Mouse (Mus musculus): ENCODE results near the gene Tsacc. TPM values are rescaled to one million over a fixed set of nuclear protein-coding genes. Genes with fewer than 3 reads are reported as not detected.

Tsacc gene
- total and polyA plus RNA-seq, 3 experiments, result 4.8 to 8.6 (median 5.1) TPM

DNA sequence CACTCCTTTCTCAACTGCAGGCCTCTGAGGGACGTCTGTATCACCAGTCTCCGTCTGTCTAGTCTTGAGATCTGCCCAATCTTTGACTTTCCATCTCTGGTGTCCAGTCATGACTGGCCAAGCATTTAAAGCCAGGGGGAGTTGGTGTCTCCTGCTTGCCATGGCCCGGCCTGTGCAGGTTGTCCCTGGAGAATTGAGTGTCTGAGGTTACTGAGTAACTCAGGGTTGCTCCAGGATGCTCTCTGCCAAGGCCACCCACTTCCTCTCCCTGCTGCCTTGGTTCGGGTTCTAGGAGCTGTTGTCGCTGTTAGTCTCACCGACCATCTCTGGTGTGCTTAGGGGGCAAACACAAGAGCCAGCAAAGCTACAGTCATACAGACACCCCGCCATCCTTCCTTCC, 40.4 kb downstream of the Tsacc start:
- H3K27ac ChIP-seq, result no peak overlapping the region
- H3K27me3 ChIP-seq (ENCODE audit: control insufficient read depth, insufficient read depth, low read length), result peaks cover 10% of the 10 kb centered on the region
- no peaks in the 10 kb centered on the region for H3K79me2 ChIP-seq (replicated peaks; ENCODE audit: control insufficient read depth, insufficient read depth, low read length)
- 47% methylated on average over 7 of the region's 7 CpGs for WGBS
- 0 out of 2 replicates have a peak, but pooled peaks cover 1% of the 10 kb centered on the region for H3K4me1 ChIP-seq (ENCODE audit: control insufficient read depth, insufficient read depth, low read length)
- intact Hi-C loops (cut with DNase I), result no loop called here
- TF ChIP-seq EP300 (IDR thresholded peaks at IDR 0.05; ENCODE audit: insufficient read depth, low read depth, low read length) (no peak), POLR2A (IDR thresholded peaks at IDR 0.05; ENCODE audit: insufficient read depth, low read depth, low read length) (no peak), CTCF (IDR thresholded peaks at IDR 0.05) (no peak)
- H3K4me3 ChIP-seq, result no peak overlapping the region
- H3K9ac ChIP-seq (ENCODE audit: low read depth, low read length), result no peak overlapping the region
- H3K36me3 ChIP-seq (ENCODE audit: control insufficient read depth, insufficient read depth, low read length), result no peaks in the 10 kb centered on the region
- no peak for DNase-seq

DNA sequence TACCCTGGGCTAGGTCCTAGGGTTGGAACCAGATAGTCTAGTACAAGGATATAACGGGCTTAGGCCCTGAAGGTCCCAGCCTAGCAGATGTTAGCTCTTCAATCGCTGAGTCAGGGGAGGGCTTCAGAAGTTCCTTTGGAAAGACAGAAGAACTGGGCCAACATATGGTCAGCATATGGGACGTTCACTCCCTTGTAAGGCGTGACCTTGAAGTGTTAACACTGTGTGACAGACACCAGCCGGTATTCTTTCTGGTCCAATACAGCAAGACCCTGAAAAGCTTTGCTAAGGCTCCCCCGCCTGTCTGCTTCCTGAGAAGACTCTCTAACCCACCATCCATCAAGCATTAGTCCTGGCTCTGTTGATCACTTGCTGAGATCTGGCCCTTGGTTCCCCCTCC, 40.8 kb downstream of the Tsacc start:
- Histone ChIP-seq H3K36me3 (ENCODE audit: control insufficient read depth, insufficient read depth, low read length) (no peaks in the 10 kb centered on the region), H3K4me1 (ENCODE audit: control insufficient read depth, insufficient read depth, low read length) (0 out of 2 replicates have a peak, but pooled peaks cover 1% of the 10 kb centered on the region), H3K79me2 (replicated peaks; ENCODE audit: control insufficient read depth, insufficient read depth, low read length) (no peaks in the 10 kb centered on the region), H3K27ac (no peak overlapping the region), H3K9ac (ENCODE audit: low read depth, low read length) (no peak overlapping the region), H3K4me3 (no peak overlapping the region), H3K27me3 (ENCODE audit: control insufficient read depth, insufficient read depth, low read length) (peaks cover 10% of the 10 kb centered on the region)
- intact Hi-C loops (cut with DNase I), result no loop called here
- TF ChIP-seq CTCF (IDR thresholded peaks at IDR 0.05) (no peak), EP300 (IDR thresholded peaks at IDR 0.05; ENCODE audit: insufficient read depth, low read depth, low read length) (no peak), POLR2A (IDR thresholded peaks at IDR 0.05; ENCODE audit: insufficient read depth, low read depth, low read length) (no peak)
- 62% methylated on average over 6 of the region's 6 CpGs for WGBS
- DNase-seq, result no peak

DNA sequence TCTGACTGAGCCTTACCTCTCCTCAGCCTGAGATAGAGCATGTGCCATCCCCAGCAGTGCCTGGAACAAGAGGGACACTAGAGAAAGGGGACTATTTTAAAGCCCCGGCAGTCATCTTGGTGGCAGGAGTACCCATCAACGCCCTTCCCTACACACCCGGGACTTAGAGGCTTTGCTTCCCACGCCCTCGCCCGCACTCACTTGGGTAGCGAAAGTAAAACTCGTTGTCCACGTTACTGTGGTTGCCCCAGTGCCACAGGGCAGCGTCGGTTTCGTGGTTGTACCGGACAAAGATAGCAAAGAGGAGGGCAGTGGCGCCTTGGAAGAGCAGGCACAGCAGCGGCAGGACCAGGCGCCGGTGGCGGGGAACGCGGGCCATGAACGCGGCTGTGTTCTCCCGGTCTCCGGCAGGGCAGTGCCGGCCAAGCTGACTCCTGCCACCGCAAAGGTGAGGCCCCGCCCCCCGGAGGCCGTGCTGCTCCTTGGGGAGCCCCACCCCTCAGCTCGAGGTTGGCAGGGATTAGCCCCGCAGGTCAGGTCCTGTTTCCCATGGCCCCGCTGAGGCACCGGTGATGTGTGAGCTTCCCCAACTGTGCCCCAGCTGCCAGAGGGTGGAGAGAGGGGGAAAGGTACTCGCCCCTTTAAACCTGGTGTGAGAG, 42.4 kb downstream of the Tsacc start, which contains the start of gene Rhbg:
Rhbg (minus strand) TSS at position 442 of the 659 bp plus-strand sequence.
- H3K4me1 ChIP-seq (ENCODE audit: control insufficient read depth, insufficient read depth, low read length), result 0 out of 2 replicates have a peak, but pooled peaks cover 1% of the 10 kb centered on the region
- WGBS, result 3% methylated on average over 34 of the region's 34 CpGs
- peak within 1 kb of the TSS; percentile 22; the same call in 1 of the 2 replicates for H3K9ac ChIP-seq (ENCODE audit: low read depth, low read length)
- H3K27ac ChIP-seq, result no peak within 1 kb of the TSS
- intact Hi-C loops (cut with DNase I), result no loop called here
- peak within 1 kb of the TSS; percentile 38 for H3K4me3 ChIP-seq
- peaks cover 10% of the 10 kb centered on the region for H3K27me3 ChIP-seq (ENCODE audit: control insufficient read depth, insufficient read depth, low read length)
- H3K79me2 ChIP-seq (replicated peaks; ENCODE audit: control insufficient read depth, insufficient read depth, low read length), result no peaks in the 10 kb centered on the region
- no peak for TF ChIP-seq CTCF (IDR thresholded peaks at IDR 0.05)
- no peak for TF ChIP-seq POLR2A (IDR thresholded peaks at IDR 0.05; ENCODE audit: insufficient read depth, low read depth, low read length)
- TF ChIP-seq EP300 (IDR thresholded peaks at IDR 0.05; ENCODE audit: insufficient read depth, low read depth, low read length), result no peak
- peak; percentile 20 to 35 for DNase-seq
- no peaks in the 10 kb centered on the region for H3K36me3 ChIP-seq (ENCODE audit: control insufficient read depth, insufficient read depth, low read length)

DNA sequence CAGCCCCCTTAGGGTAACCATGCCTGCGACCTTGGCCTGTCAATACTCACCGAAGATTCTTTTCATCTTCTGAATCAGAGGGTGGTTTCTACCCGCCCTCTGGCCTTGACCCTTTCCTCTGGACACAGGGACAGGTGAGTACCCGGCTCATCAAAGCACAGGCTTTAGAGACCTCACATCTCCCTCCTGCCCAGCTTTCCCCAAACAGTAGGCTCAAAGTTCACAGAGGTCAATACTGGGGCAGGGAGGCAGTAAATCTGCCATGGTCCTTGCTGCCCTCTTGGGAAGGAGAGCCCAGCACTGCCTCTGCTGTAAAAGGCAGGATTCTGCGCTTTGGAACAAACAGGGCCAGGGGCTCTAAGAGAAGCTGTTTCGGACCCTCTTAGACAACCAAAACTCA, 44.1 kb downstream of the Tsacc start:
- TF ChIP-seq POLR2A (IDR thresholded peaks at IDR 0.05; ENCODE audit: insufficient read depth, low read depth, low read length) (no peak), EP300 (IDR thresholded peaks at IDR 0.05; ENCODE audit: insufficient read depth, low read depth, low read length) (no peak), CTCF (IDR thresholded peaks at IDR 0.05) (no peak)
- no peaks in the 10 kb centered on the region for H3K36me3 ChIP-seq (ENCODE audit: control insufficient read depth, insufficient read depth, low read length)
- 82% methylated on average over 6 of the region's 6 CpGs for WGBS
- 0 out of 2 replicates have a peak, but pooled peaks cover 1% of the 10 kb centered on the region for H3K4me1 ChIP-seq (ENCODE audit: control insufficient read depth, insufficient read depth, low read length)
- no peak overlapping the region for H3K27ac ChIP-seq
- H3K9ac ChIP-seq (ENCODE audit: low read depth, low read length), result no peak overlapping the region
- intact Hi-C loops (cut with DNase I), result no loop called here
- peaks cover 10% of the 10 kb centered on the region for H3K27me3 ChIP-seq (ENCODE audit: control insufficient read depth, insufficient read depth, low read length)
- no peaks in the 10 kb centered on the region for H3K79me2 ChIP-seq (replicated peaks; ENCODE audit: control insufficient read depth, insufficient read depth, low read length)
- DNase-seq, result no peak
- H3K4me3 ChIP-seq, result no peak overlapping the region

DNA sequence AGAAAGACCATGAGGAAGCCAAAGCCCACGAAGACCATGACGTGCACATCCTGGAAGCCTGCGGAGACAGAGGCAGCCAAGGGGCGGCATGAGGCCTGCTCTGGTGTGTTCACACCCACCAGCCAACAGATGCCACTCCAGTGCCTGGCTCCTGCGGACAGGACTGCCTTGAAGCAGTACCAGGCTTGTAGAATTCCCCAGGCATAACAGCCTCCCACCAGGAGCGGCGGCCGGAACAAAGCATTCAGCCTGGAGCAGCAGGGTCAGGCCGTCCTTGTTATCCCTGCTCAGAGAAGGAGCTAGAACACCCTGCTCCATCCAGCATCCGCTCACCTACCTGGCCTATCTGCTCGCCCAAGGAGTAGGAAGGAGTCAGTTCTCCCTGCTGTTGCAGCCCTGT, 48.4 kb downstream of the Tsacc start:
- Histone ChIP-seq H3K36me3 (ENCODE audit: control insufficient read depth, insufficient read depth, low read length) (no peaks in the 10 kb centered on the region), H3K27ac (no peak overlapping the region), H3K4me1 (ENCODE audit: control insufficient read depth, insufficient read depth, low read length) (no peaks in the 10 kb centered on the region), H3K4me3 (no peak overlapping the region), H3K9ac (ENCODE audit: low read depth, low read length) (no peak overlapping the region), H3K27me3 (ENCODE audit: control insufficient read depth, insufficient read depth, low read length) (no peaks in the 10 kb centered on the region), H3K79me2 (replicated peaks; ENCODE audit: control insufficient read depth, insufficient read depth, low read length) (no peaks in the 10 kb centered on the region)
- TF ChIP-seq EP300 (IDR thresholded peaks at IDR 0.05; ENCODE audit: insufficient read depth, low read depth, low read length) (no peak), CTCF (IDR thresholded peaks at IDR 0.05) (no peak), POLR2A (IDR thresholded peaks at IDR 0.05; ENCODE audit: insufficient read depth, low read depth, low read length) (no peak)
- intact Hi-C loops (cut with DNase I), result no loop called here
- no peak for DNase-seq
- WGBS, result 79% methylated on average over 11 of the region's 11 CpGs

DNA sequence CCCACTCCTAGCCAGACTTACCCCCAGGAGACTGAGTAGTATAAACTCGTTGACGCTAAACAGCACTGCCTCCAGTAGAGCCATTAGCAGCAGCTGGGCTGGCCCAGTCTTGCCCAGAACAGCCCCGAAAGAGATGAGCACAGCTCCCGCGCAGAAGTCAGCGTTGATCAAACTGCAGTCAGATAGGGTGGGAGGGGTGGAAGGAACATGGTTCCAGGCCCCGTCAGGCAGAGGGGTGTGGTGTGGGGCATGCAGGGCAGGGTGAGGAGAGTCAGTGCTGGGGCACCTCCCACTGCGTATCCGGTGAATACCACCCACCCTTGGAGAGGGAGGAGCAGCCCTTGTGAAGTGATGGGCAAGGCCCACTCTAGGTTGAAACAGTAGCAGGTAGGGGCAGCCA, 49.1 kb downstream of the Tsacc start:
- WGBS, result 68% methylated on average over 9 of the region's 9 CpGs
- Histone ChIP-seq H3K27ac (no peak overlapping the region), H3K27me3 (ENCODE audit: control insufficient read depth, insufficient read depth, low read length) (no peaks in the 10 kb centered on the region), H3K9ac (ENCODE audit: low read depth, low read length) (no peak overlapping the region), H3K36me3 (ENCODE audit: control insufficient read depth, insufficient read depth, low read length) (no peaks in the 10 kb centered on the region), H3K79me2 (replicated peaks; ENCODE audit: control insufficient read depth, insufficient read depth, low read length) (no peaks in the 10 kb centered on the region), H3K4me3 (no peak overlapping the region), H3K4me1 (ENCODE audit: control insufficient read depth, insufficient read depth, low read length) (no peaks in the 10 kb centered on the region)
- no peak for TF ChIP-seq CTCF (IDR thresholded peaks at IDR 0.05)
- TF ChIP-seq POLR2A (IDR thresholded peaks at IDR 0.05; ENCODE audit: insufficient read depth, low read depth, low read length), result no peak
- TF ChIP-seq EP300 (IDR thresholded peaks at IDR 0.05; ENCODE audit: insufficient read depth, low read depth, low read length), result no peak
- intact Hi-C loops (cut with DNase I), result no loop called here
- DNase-seq, result no peak
